Mouse (Mus musculus) WW6 (cell line): ENCODE measurements around the gene Acp5.

Experiments
- DNase-seq: peaks from one replicate; pipeline ENCODE4 v3.0.0-alpha.2; 2013; ENCODE audit warnings: low read depth, low spot score

The Acp5 gene

GRCm38 (mm10) chr9:22108194-22108593 lies 27.3 kb downstream of the Acp5 start:
- DNase-seq: no peak

GRCm38 (mm10) chr9:22099922-22100321 lies 35.6 kb downstream of the Acp5 start:
- DNase-seq: no peak

- DNase-seq: no peak
Measured at GRCm38 (mm10) chr9:22098993-22099696, 36.4 kb downstream of the Acp5 start, which contains the start of gene Cnn1. Gene Cnn1 (plus strand): TSS chr9:22099216.

- DNase-seq: peak; percentile 42
Measured at GRCm38 (mm10) chr9:22095854-22096307, 39.6 kb downstream of the Acp5 start.

GRCm38 (mm10) chr9:22092746-22093145 lies 42.8 kb downstream of the Acp5 start:
- no peak for DNase-seq

GRCm38 (mm10) chr9:22089986-22090385 lies 45.5 kb downstream of the Acp5 start:
- no peak for DNase-seq

GRCm38 (mm10) chr9:22089281-22089680 lies 46.2 kb downstream of the Acp5 start:
- no peak for DNase-seq

- DNase-seq: no peak
Measured at GRCm38 (mm10) chr9:22087034-22087618, 48.4 kb downstream of the Acp5 start.

GRCm38 (mm10) chr9:22086012-22086411 lies 49.5 kb downstream of the Acp5 start:
- no peak for DNase-seq

GRCm38 (mm10) chr9:22085022-22085834 lies 50.3 kb downstream of the Acp5 start, which contains the start of gene Ecsit:
Gene Ecsit (minus strand): TSS chr9:22085438.
- peak; percentile 85 for DNase-seq

- no peak for DNase-seq
Measured at GRCm38 (mm10) chr9:22084667-22085021, 50.9 kb downstream of the Acp5 start.
